Mouse (Mus musculus): ENCODE measurements around the gene Zdhhc7.

DNA sequence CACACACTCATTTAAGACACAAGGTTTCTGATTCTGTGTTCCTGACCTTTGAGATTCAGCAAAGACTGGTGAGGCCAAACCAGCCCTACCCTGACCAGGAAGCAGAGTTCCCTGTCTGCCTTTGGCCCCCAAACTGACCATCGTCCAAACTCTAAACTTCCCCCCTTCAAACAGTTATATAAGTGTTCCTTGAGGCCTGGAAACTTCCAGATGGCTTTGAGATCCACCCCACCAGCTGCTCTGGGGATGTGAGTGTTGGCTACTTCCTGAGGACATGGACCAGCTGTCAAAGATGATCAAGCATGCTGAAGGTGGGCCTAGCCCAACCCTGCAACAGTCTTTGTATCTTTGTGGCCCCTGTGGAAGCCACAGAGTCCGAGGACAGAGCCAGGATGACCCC is 44.2 kb downstream of the Zdhhc7 start:
- TF ChIP-seq POLR2A (IDR thresholded peaks at IDR 0.05; ENCODE audit: insufficient read depth, low read depth, low read length) (no peak), CTCF (IDR thresholded peaks at IDR 0.05; ENCODE audit: insufficient read depth, low read depth, low read length) (no peak)

Measured in olfactory bulb, adult 2 months (tissue).